Mouse (Mus musculus) adrenal gland, postnatal 14 days (tissue): ENCODE measurements around the gene Rps19. TPM values are rescaled to one million over a fixed set of nuclear protein-coding genes. Genes with fewer than 3 reads are reported as not detected.
"Not testable (repeated sequence)": the region's sequence is repeated elsewhere in the genome, so short reads cannot be mapped to it uniquely, and the experiment has no call there.

Experiments used
- DNase-seq: peaks from one replicate; pipeline ENCODE4 v3.0.0; 2021; ENCODE audit warnings: mixed read lengths
- long read RNA-seq, 2 experiments: library from polyadenylated mRNA; stranded (forward); transcript quantifications; one replicate each; pipeline ENCODE4 v2.0.0; 2021
- total RNA-seq: library from RNA; stranded (reverse); gene quantifications from 2 replicates; pipeline ENCODE4 v1.2.3, GENCODE M21; 2021

Gene Rps19
- 750 and 933 TPM in 2 replicates for total RNA-seq
- long read RNA-seq, experiment 1, transcript Rps19-208 (2 exons, 286 nt): minor isoform, 11 of 396 reads
- long read RNA-seq, experiment 1, transcript Rps19-205 (7 exons, 593 nt): minor isoform, 5 of 396 reads
- long read RNA-seq, experiment 1, transcript Rps19-203 (6 exons, 774 nt): major isoform, 318 of 396 reads
- long read RNA-seq, experiment 1, transcript Rps19-202 (6 exons, 633 nt): minor isoform, 39 of 396 reads
- long read RNA-seq, experiment 1, partial matches to known transcripts: 3 of 396 reads
- long read RNA-seq, experiment 1, other reads (novel, unspliced or antisense): 19 of 396 reads
- long read RNA-seq, experiment 2, transcript Rps19-203 (6 exons, 774 nt): major isoform, 295 of 390 reads
- long read RNA-seq, experiment 2, transcript Rps19-202 (6 exons, 633 nt): minor isoform, 37 of 390 reads
- long read RNA-seq, experiment 2, transcript Rps19-208 (2 exons, 286 nt): minor isoform, 8 of 390 reads
- long read RNA-seq, experiment 2, partial matches to known transcripts: 13 of 390 reads
- long read RNA-seq, experiment 2, other reads (novel, unspliced or antisense): 30 of 390 reads

DNA sequence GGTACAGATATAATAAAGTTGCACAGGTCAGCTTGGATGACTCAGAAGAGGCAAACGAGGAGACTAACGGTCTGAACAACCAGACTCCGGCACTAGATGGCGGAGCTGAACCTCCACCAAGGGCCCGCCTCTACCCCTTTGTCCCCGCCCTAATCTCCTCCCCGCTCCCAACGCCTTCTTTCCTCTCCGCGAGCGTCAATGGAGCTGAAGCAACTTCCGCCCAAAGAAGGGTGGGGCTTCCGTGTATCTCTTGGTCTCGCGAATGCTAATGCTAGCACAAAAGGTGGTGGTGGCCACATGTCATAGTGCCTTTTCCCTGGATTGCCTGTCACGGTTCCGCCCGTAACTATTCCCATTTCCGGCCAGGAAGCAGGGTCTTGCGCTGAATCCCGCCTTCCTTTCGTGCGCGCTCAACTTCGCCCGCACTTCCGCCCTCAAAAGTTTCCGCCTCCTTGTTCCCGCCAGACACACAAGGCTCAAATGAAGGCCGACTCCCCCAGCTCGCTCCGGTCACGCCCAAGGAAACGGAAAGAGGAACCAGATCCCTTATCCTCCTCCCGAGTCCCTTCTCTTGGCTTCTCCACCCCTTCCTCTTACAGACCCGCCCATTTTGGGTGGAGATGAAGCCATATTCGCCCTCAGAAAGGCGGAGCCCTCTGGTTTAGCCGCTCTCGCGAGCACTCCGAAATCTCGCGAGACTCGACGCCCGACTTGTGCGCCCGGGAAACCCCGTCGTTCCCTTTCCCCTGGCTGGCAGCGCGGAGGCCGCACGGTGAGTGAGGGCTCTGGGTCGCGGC is at the start of gene Rps19:
TSS of gene Rps19 (plus strand) at position 476 of the 797 bp plus-strand sequence.
- peak; percentile 99 for DNase-seq

DNA sequence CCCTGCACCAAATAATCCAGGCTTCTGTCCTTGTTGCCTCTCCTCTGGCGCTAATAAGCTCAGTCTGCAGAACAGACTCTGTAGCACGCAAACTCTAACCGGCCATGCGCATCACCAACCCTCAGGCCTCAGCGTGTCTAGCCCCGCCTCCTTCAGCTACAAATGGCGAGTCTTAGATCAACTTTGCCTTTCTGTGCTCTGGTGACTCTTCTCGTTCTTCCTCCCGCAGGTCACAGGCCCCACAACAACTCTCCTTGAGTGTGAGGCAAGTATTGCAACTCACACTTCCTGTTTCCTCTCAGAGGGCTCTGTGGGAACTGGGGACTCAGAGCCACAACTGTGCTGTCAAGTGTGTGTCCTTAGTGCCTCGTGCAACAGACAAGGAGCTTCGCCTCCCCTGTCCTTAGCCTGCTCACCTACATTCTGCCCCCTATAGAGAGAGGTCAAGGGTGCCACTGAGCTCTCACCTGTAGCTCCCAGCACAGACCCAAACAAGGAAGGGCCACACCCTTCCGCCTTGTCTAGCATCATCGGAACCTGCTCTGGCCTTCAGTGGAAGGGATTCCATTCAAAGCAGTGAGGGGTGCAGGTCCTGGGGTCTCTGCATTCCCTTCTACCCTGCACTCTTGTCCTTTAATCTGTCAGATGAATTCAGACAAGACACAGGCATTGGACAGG is 45.3 kb upstream of the Rps19 start:
- DNase-seq: not testable (repeated sequence)

DNA sequence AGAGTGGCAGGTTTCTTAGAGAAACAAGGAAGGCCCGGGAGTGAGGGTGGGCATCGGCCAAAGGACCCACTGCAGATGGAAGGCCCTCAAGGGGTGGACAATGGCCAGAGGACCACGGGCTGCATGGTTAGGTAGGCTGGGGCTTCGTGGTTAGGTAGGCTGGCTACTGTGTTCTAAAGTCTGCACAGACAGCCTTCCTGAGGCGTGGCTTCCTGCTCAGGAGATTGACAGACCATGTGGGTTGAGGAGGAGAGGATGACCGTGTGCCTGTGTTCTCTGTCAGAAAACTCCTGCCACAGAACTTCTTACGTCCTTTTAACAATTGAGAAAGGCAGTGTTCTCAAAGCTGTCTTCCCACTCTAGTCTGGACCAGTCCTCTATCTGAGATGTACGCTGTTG is 44.8 kb upstream of the Rps19 start:
- no peak for DNase-seq

DNA sequence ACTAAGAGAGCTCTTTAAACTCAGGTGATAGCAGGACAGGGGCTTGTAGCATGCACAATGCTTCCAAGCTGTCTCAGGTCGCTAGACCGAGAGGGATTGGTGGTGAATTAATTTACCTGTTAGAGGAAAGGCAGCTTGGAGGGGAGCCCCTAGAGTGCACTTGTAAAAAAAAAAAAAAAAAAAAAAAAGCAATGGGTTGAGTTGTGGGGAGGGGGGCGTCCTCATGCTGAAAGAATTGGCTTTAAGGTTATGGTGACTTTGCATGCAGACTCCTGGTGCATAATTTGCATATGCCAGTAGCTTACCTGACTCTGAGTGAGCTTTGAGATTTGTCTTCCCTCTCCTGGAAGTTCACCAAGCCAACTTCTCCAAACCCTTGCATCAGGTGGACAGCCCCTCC is 43.8 kb upstream of the Rps19 start:
- no peak for DNase-seq

DNA sequence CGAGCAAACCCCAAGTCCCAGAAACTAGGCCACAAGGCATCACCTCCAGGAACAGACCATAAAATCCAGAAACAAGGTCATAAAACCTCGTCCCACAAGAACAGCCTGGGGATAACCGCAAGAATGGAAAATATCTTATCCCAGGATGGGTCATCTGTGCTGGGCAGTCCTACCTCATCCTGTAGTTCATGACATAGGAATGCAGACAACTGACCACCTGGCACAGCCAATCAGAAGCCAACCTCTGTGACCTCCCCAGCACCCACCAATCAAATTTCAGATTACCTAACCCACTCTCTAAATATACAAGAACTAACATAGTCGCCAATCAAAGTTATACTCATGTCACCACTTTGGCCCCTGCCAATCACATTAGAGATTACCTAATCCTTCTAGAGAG is 43.2 kb upstream of the Rps19 start:
- DNase-seq: no peak

DNA sequence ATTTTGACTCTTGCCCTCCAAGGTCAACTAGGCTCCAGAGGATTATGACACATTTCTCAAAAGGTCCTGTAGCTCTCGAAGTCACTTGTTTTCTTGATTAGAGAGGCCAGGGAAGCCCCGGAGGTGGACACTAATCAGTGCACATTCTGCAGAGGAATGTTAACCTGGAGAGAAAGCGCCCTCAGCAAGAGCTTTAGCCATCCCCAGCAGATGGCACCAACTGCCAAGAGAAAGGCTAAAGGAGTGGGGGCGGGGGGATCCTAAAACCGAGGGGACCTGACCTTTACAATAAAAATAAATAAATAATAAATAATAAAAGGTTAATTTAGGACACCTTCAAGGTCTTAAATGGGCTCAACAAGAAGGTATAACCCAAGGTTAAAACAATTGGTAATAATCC is 40.0 kb upstream of the Rps19 start:
- peak; percentile 30 for DNase-seq

DNA sequence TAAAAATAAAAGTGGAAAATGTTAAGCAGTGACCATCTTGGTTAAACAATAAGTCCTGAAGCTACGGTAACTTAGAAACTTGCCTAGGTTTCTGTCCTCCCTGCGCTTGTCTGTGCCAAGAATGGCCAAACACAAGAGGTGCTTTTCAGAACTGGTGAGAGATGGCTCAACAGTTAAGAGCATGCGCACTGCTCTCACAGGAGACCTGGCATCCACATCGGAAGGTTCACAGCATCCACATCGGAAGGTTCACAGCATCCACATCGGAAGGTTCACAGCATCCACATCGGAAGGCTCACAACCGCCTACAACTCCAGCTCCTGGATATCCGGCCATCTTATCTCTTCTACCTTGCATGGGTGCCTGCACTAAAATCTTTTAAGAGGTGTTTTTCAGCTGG is 39.0 kb upstream of the Rps19 start:
- no peak for DNase-seq

DNA sequence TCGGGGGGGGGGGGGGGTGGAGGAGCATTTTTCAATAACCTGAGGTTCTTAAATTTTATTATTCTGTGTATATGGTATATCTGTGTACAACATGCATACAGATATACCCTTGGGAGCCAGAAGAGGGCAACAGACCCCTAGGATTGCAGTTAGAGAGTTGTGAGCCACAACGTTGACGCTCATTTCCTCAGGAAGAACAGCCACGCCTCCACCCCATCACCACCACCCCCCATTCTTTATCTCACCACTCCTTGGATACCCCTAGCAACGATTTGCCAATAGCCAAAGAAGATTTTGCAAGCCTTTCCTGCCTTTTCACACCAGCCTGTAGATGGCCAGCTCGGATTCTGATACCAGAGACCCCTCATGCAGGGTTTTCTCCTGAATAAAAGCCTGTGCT is 38.5 kb upstream of the Rps19 start:
- DNase-seq: no peak

DNA sequence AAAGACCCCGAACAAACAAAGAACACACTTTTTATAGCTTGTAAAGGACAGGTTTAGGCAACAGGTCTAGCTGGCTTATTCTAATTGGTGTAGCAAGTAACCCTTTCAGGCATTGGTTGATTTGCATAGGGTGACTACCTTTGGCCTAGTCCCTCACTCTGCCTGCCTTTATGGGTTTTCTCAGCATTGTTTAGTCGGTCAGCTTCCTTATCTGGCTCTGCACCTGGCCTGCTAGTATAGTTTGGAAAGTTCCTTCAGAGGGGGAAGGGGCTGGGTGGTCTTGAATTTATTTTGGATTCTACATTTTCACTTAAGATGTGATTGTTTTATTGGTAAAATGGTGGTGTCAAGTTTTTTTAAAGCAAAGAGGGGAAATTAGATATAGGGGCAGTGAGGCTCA is 37.6 kb upstream of the Rps19 start:
- not testable (repeated sequence) for DNase-seq

DNA sequence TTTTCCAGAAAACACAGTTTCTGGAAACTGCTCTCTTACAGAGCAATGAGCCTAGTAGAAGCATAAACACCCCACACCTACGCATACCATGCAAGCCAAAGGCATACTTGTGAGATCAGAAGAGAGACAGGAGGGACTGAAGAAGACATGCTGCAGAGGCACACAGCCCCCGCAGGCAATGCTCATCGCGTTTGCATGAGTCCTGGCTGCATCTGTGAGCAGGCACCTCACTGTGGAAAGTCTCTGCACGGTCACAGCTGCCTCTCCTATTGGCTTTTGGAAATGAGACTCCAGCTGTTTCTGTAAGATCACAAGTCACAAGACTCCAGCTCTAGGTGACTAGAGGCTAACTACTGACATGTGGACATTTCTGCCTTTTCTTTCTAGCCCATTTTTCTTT is 34.0 kb upstream of the Rps19 start:
- DNase-seq: no peak

DNA sequence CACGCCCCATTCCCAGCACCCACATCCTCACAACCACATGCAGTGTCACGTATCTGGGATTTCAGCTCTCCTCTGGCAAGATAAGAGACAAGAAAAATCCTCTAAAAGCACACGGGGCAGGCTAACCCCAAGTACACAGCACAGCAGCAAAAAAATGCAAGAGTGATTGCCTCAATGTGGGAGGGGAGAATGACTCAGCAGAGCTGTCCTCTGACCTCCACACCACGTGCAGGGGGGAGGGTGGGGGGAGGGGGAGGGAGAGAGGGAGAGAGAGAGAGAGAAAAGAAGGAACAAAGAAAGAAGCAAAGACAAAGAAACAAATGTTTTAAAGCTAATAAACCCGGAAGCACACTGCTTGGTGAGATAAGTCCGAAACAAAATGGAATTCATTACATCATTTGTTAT is 33.3 kb upstream of the Rps19 start:
- DNase-seq: peak; percentile 51

DNA sequence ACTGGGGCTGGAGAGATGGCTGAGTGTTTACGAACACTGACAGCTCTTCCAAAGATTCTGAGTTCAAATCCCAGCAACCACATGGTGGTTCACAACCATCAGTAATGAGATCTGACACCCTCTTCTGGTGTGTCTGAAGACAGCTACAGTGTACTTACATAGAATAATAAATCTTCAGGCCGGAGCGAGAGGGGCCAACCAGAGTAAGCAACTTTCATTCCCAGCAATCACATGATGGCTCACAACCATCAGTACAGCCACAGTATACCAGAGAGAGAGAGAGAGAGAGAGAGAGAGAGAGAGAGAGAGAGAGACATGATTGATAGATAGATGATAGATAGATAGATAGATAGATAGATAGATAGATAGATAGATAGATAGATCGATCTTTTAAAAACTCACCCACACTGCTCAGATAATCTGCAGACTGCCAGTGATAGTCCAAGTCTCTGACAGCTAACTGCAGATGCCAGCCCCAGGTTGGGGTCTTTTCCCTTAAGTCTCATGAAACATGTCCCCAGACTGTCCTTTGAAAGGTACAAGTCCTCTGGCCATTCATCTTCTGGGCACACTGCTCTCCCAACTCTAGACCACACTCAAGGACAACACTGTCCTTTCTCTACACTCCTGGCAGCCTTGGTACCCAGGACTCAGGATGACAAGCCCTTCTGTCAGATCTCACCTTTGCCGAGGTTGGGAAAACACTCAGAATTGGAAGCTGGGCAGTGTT is 32.4 kb upstream of the Rps19 start:
- no peak for DNase-seq

DNA sequence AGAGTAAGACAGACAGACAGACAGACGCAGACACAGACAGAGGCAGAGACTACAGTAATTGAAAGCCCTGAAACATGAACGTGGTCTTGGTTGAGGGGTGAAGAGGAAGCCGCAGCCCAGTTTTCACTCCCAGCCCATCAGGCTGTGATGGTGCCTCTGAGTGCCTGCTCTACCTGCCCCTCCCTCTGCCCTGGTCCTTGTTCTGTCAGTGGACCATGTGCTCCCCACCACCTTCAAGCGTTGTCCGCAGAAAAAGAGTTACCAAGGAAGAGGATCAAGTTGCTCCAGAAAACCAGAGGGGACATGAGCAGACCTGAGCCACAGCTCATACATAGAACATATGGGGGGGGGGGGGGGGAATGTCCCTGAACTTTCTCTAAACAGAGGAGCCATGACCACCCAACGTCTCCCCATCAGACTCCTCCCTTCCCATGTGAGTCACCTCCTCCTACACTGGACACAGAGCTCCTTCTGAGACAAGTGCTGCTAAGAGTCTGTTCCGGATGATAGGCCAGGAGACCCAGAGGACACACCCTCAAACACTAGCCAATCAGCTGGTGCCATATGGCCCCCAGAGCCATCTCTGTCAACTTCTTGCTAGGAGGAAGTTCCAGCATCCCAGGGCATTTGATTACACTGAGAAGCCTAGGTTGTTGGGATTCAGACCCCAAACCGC is 31.5 kb upstream of the Rps19 start:
- DNase-seq: no peak

DNA sequence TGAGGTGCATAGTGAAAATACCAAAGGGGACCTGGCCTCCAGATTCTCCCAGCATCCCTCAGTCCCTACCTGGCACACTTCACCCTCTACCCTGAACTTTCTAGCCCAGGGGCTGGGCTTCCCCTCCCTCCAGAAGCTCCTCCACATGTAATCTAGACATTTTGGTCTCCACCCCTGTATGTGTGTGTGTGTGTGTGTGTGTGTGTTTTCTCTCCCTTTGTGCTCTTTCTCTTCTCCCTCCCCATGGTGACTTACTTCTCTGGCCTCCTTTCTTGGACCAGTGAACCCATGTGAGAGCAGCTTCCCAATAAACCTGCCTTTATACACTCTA is 31.0 kb upstream of the Rps19 start:
- no peak for DNase-seq

DNA sequence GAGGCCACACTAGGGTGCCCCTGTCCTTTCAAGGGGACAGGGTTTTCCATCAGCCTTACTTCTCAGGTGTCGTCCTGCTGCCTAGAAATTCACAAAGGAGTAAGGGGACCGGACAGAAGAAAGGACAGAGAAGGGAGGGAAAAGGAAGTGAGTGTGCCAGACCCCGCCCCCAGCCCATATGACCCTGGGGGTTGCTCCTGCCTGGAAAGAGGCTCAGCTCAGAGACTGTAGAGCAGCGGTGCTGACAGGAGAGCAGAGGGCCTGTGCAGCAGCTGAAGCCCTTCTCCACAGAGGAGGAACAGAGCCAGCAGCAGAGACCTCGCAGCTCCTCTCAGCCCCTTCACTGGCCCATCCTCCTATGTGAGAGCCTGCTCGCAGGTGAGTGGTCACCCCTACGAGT is 30.5 kb upstream of the Rps19 start:
- no peak for DNase-seq

DNA sequence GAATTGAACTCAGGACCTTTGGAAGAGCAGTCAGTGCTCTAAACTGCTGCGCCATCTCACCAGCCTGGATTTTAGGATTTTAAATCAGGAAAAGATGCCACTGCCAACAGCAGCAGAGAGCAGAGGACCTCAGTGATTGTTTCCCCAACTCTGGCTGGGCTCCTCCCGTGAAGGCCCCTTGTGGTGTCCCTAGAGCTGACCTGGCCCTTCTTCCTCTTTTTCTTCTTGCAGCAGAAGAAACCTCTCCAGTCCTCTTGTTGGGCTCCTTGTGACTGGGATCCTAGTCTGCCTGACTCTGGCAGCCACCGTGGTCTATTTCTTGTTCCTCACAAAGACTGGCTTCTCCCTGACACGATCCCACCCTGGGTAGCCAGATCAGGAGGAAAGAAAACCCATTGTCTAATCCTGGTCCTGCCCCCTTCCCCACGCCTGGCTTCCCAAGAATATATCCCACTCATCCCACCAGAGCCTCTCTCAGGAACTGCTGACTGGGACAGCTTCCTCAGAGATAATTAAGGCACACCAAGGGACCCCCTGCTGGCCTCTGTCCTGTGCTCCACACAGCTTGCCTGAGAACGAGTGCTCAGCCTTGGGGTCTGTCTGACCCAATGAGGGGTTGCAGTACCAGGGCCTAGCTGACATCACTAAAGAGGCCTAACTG is 27.6 kb upstream of the Rps19 start:
- no peak for DNase-seq

DNA sequence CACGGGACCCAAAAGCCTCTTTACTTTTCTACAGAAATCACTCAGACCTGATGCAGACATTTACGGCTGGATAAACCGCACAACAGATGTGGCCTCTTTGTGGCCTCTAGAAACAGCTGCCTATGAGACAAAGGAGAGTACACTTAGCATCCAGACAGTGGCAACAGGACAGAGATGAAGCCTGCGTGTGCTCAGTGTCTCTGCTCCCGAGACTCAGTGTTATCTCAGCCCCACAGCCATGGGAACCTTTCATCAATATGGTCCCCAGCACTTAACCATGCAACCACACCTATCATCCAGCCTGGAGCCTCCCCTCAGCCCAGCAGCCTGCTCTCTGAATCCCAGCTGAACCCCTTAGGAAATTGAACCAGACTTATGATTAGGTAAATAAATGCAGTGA is 24.9 kb upstream of the Rps19 start:
- DNase-seq: no peak

DNA sequence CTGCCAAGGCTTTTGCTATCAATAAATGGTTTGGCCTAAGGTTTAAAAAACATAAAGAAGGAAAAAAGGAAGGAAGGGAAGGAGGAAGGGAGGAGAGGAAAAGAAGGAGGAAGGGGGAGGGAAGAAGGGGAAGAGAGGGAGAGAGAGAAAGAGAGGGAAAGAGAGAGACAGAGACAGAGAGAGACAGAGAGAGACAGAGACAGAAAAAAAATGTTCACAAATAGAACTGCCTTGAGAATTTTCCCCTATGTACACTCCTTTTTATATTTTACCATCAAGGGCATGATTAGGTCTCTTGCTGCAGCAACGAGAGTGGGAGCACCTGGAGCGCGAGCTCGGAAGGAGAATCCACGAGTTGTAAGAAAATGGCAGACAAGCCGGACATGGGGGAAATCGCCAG is 22.3 kb upstream of the Rps19 start, which contains the start of gene Gm9844:
TSS of gene Gm9844 (plus strand) at position 301 of the 400 bp plus-strand sequence.
- no peak for DNase-seq

DNA sequence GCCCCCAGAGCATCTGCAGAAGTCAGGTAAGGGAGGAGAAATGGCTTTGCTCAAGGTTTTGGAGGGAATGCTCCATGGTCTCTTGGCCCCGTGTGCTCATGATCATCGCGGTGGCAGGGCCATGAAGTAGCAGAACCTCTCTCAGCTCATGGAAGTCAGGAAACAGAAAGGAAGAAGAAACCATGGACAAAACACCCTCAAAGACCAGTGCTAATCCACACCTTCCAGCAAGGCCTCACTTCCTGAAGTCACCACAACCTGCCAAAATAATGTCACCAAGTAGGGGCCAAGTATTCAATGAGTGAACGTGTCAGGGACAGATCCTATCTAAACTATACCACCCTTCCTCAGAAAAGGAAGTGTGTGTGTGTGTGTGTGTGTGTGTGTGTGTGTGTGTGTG is 21.3 kb upstream of the Rps19 start:
- no peak for DNase-seq

DNA sequence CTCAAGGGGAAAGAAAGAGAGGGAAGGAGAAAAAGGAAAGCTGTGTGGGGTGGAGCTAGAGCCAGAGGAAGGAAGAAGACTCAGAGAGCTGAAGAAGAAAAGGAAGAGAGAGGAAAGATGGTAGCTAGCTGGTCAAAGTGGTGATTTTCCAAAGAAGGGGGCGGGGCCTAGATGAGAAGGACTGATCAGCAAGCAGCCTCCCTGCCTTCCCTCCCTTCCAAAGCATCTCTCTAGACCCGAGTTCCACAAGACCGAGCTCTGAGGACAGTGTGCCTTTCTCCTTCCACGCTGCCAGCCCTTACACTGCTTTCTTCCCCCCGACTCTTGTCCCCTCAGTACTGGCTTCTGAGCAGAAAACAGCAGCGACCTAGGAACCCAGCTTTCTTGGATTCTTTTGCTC is 20.0 kb upstream of the Rps19 start:
- DNase-seq: no peak

DNA sequence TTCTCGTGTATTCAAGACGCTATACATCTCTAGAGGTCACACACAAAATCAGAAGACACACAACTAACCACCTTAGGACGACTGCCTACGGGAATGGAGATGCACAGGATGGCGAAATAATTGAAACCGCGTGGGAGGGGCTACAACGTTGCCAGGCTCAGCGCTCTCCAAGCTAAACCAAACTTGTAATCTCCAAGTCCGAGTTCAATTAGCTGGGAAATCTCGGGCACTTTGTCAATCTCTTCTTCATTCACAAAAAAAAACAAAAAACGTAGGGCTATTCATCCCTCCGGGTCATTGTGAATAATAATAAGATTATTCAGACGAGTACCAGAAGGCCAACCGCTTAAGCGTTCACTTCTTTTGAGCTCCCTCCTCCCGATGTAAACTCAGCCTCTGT is 15.1 kb upstream of the Rps19 start:
- DNase-seq: no peak
